Mouse (Mus musculus) testis, adult 2 months (tissue): ENCODE data around the gene Pex5.

Source experiments
- CTCF ChIP-seq: fragments of 200-500 bp; IDR thresholded peaks from 2 replicates; pipeline ENCODE4 v1.5.1; 2012; ENCODE audit warnings: low read depth, mild to moderate bottlenecking, inconsistent platforms, low read length, moderate library complexity; ENCODE audit not compliant: control insufficient read depth, insufficient read depth, insufficient replicate concordance
- POLR2A ChIP-seq: fragments of 200-500 bp; IDR thresholded peaks from 2 replicates; pipeline ENCODE4 v1.6.1; 2012; ENCODE audit warnings: low read depth, mild to moderate bottlenecking, inconsistent platforms, low read length, moderate library complexity; ENCODE audit not compliant: control insufficient read depth

GRCm38 (mm10) chr6:124463881-124464291, 49.0 kb upstream of the Pex5 start:
- TF ChIP-seq CTCF (no peak), POLR2A (no peak)
